Mouse (Mus musculus): ENCODE results near the gene Senp2. TPM values are rescaled to one million over a fixed set of nuclear protein-coding genes. Genes with fewer than 3 reads are reported as not detected.

Senp2 gene
- total and polyA plus RNA-seq, 2 experiments from 2014 or later = 24.1 to 43.0 TPM

GRCm38 (mm10) chr16:22043830-22044229 lies 34.5 kb downstream of the Senp2 start:
- TF ChIP-seq CTCF (IDR thresholded peaks at IDR 0.05; ENCODE audit: low read depth) = no peak
- Histone ChIP-seq H3K4me2 (ENCODE audit: low read depth, low read length) (no peak overlapping the region), H3K9ac (replicated peaks; ENCODE audit: low read length) (no peak overlapping the region), H3K27ac (no peak overlapping the region), H3K4me3 (ENCODE audit: low read length) (no peak overlapping the region), H3K27me3 (ENCODE audit: insufficient read depth, low read length) (no peaks in the 10 kb centered on the region), H3K4me1 (ENCODE audit: insufficient read depth, low read length) (no peaks in the 10 kb centered on the region), H3K9me3 (ENCODE audit: low read length) (no peaks in the 10 kb centered on the region), H3K36me3 (ENCODE audit: insufficient read depth, low read length) (peaks cover 18% of the 10 kb centered on the region)
- DNase-seq (ENCODE audit: low spot score) (no peak), ATAC-seq (no peak)
- WGBS = 86% methylated on average over 4 of the region's 4 CpGs

- DNase-seq (ENCODE audit: low spot score) (no peak), ATAC-seq (no peak)
- Histone ChIP-seq H3K4me3 (ENCODE audit: low read length) (no peak overlapping the region), H3K4me1 (ENCODE audit: insufficient read depth, low read length) (no peaks in the 10 kb centered on the region), H3K4me2 (ENCODE audit: low read depth, low read length) (no peak overlapping the region), H3K27ac (no peak overlapping the region), H3K36me3 (ENCODE audit: insufficient read depth, low read length) (peaks cover 10% of the 10 kb centered on the region), H3K9ac (replicated peaks; ENCODE audit: low read length) (no peak overlapping the region), H3K27me3 (ENCODE audit: insufficient read depth, low read length) (no peaks in the 10 kb centered on the region), H3K9me3 (ENCODE audit: low read length) (no peaks in the 10 kb centered on the region)
- 96% methylated on average over 3 of the region's 3 CpGs for WGBS
- no peak for TF ChIP-seq CTCF (IDR thresholded peaks at IDR 0.05; ENCODE audit: low read depth)
These were observed 36.6 kb downstream of the Senp2 start for GRCm38 (mm10) chr16:22045930-22046329.

DNA sequence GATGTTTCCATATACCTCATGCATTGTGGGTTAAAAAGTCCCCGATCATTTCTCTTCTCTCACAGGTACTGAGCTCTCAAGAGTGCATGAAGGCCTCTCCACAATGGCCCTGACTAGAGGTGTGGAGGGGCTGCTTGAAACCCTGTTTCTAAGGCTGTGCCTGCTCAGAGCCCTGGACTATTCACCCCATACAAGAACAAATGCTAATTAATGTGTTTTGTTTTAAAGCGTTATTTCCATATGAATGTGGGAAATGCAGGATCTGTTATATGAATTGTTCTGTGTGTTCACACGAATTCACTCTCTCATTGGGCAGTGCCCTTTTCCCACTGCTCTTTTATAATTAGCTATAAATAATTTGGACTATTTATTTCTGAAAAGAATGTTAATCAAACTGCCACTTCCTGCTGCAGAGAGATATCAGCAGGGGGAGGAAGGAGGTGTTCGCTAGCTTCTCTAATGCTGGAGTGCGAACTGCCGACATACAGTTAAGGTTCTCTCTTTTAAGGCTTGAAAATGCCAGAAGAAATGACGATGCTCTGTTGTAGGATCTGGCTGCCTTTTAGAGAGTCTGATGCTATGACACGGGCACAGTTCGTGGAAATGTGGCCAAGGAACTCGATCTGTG lies 37.6 kb downstream of the Senp2 start:
- H3K36me3 ChIP-seq (ENCODE audit: insufficient read depth, low read length) = peaks cover 10% of the 10 kb centered on the region

DNA sequence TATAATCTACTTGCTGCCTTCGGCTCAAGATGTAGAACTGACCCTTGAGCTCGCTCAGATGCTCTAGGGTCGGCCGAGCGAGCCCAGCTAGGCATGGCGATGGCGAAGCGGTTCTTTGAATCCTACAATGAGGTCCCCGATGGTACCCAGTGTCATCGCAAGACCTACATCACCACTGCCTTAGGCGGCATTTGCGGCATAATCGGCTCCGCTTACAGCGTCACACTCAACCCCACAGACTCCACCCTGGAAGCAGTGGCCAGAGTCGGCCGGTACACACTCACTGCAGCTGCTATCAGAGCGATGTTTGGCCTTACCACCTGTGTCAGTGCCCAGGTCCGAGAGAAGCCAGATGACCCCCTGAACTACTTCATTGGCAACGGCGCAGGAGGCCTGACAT lies 44.1 kb downstream of the Senp2 start:
- DNase-seq (ENCODE audit: low spot score) = no peak
- Histone ChIP-seq H3K27ac (no peak overlapping the region), H3K4me3 (ENCODE audit: low read length) (no peak overlapping the region), H3K36me3 (ENCODE audit: insufficient read depth, low read length) (no peaks in the 10 kb centered on the region; the same call in 1 of the 2 replicates), H3K27me3 (ENCODE audit: insufficient read depth, low read length) (no peaks in the 10 kb centered on the region), H3K9me3 (ENCODE audit: low read length) (0 out of 2 replicates have a peak, but pooled peaks cover 2% of the 10 kb centered on the region), H3K9ac (replicated peaks; ENCODE audit: low read length) (no peak overlapping the region), H3K4me1 (ENCODE audit: insufficient read depth, low read length) (no peaks in the 10 kb centered on the region), H3K4me2 (ENCODE audit: low read depth, low read length) (no peak overlapping the region)
- no peak for ATAC-seq
- TF ChIP-seq CTCF (IDR thresholded peaks at IDR 0.05; ENCODE audit: low read depth) = no peak
- WGBS = 95% methylated on average over 21 of the region's 21 CpGs

More for the DNA sequence above, 37.6 kb downstream of the Senp2 start:
- no peaks in the 10 kb centered on the region for H3K4me1 ChIP-seq (ENCODE audit: insufficient read depth, low read length)
- no peak for ATAC-seq
- no peak overlapping the region for H3K9ac ChIP-seq (replicated peaks; ENCODE audit: low read length)
- no peak overlapping the region for H3K27ac ChIP-seq
- TF ChIP-seq CTCF (IDR thresholded peaks at IDR 0.05; ENCODE audit: low read depth) = no peak
- no peak overlapping the region for H3K4me3 ChIP-seq (ENCODE audit: low read length)
- 74% methylated on average over 10 of the region's 10 CpGs for WGBS
- no peaks in the 10 kb centered on the region for H3K27me3 ChIP-seq (ENCODE audit: insufficient read depth, low read length)
- DNase-seq (ENCODE audit: low spot score) = no peak
- H3K4me2 ChIP-seq (ENCODE audit: low read depth, low read length) = no peak overlapping the region
- H3K9me3 ChIP-seq (ENCODE audit: low read length) = no peaks in the 10 kb centered on the region

GRCm38 (mm10) chr16:22057498-22057897 lies 48.2 kb downstream of the Senp2 start:
- Histone ChIP-seq H3K9me3 (ENCODE audit: low read length) (0 out of 2 replicates have a peak, but pooled peaks cover 2% of the 10 kb centered on the region), H3K36me3 (ENCODE audit: insufficient read depth, low read length) (no peaks in the 10 kb centered on the region), H3K9ac (replicated peaks; ENCODE audit: low read length) (no peak overlapping the region), H3K27ac (no peak overlapping the region), H3K4me1 (ENCODE audit: insufficient read depth, low read length) (no peaks in the 10 kb centered on the region), H3K4me3 (ENCODE audit: low read length) (no peak overlapping the region), H3K27me3 (ENCODE audit: insufficient read depth, low read length) (no peaks in the 10 kb centered on the region), H3K4me2 (ENCODE audit: low read depth, low read length) (no peak overlapping the region)
- 58% methylated on average over 6 of the region's 6 CpGs for WGBS
- TF ChIP-seq CTCF (IDR thresholded peaks at IDR 0.05; ENCODE audit: low read depth) = no peak
- DNase-seq (ENCODE audit: low spot score) (no peak), ATAC-seq (0 out of 2 replicates have a peak, but pooled peaks have one; percentile 27)

- H3K27ac ChIP-seq = no peak overlapping the region
- H3K4me1 ChIP-seq (ENCODE audit: insufficient read depth, low read length) = no peaks in the 10 kb centered on the region
- H3K9ac ChIP-seq (replicated peaks; ENCODE audit: low read length) = no peak overlapping the region
- H3K4me2 ChIP-seq (ENCODE audit: low read depth, low read length) = no peak overlapping the region
- no peaks in the 10 kb centered on the region for H3K27me3 ChIP-seq (ENCODE audit: insufficient read depth, low read length)
- no peak for TF ChIP-seq CTCF (IDR thresholded peaks at IDR 0.05; ENCODE audit: low read depth)
- 0 out of 2 replicates have a peak, but pooled peaks cover 2% of the 10 kb centered on the region for H3K9me3 ChIP-seq (ENCODE audit: low read length)
- H3K36me3 ChIP-seq (ENCODE audit: insufficient read depth, low read length) = 0 out of 2 replicates have a peak, but pooled peaks cover 6% of the 10 kb centered on the region
- DNase-seq (ENCODE audit: low spot score) (no peak), ATAC-seq (no peak)
- 88% methylated on average over 7 of the region's 7 CpGs for WGBS
- H3K4me3 ChIP-seq (ENCODE audit: low read length) = no peak overlapping the region
These were observed 49.6 kb downstream of the Senp2 start for GRCm38 (mm10) chr16:22058871-22059270.

- ATAC-seq (no peak), DNase-seq (ENCODE audit: low spot score) (no peak)
- TF ChIP-seq CTCF (IDR thresholded peaks at IDR 0.05; ENCODE audit: low read depth) = no peak
- whole genome bisulfite sequencing = 86% methylated on average over 10 of the region's 10 CpGs
- no peak overlapping the region for H3K9ac ChIP-seq (replicated peaks; ENCODE audit: low read length)
- H3K36me3 ChIP-seq (ENCODE audit: insufficient read depth, low read length) = 0 out of 2 replicates have a peak, but pooled peaks cover 6% of the 10 kb centered on the region
- no peaks in the 10 kb centered on the region for H3K9me3 ChIP-seq (ENCODE audit: low read length)
- no peaks in the 10 kb centered on the region for H3K4me1 ChIP-seq (ENCODE audit: insufficient read depth, low read length)
- H3K27me3 ChIP-seq (ENCODE audit: insufficient read depth, low read length) = no peaks in the 10 kb centered on the region
- H3K27ac ChIP-seq = no peak overlapping the region; the same call in 1 of the 2 replicates
- no peak overlapping the region for H3K4me2 ChIP-seq (ENCODE audit: low read depth, low read length)
- no peak overlapping the region for H3K4me3 ChIP-seq (ENCODE audit: low read length)
These were observed 51.1 kb downstream of the Senp2 start for GRCm38 (mm10) chr16:22060416-22060815.
